Mouse (Mus musculus): ENCODE data around the gene Ska2. TPM values are rescaled to one million over a fixed set of nuclear protein-coding genes. Genes with fewer than 3 reads are reported as not detected.

The Ska2 gene
- 10 to 100 TPM; 16.8 to 16.9 TPM for total RNA-seq (2021)
- long read RNA-seq, transcript Ska2-201 (4 exons, 3,037 nt): major isoform, 5 of 12 reads
- long read RNA-seq, partial matches to known transcripts: 1 of 12 reads
- long read RNA-seq, other reads (novel, unspliced or antisense): 6 of 12 reads

GRCm38 (mm10) chr11:87108755-87109518 lies at the start of gene Ska2:
Gene Ska2, plus strand, starts transcription at chr11:87109234.
- peak; percentile 96 for DNase-seq (ENCODE audit: low spot score in 2 of 2)

DNA sequence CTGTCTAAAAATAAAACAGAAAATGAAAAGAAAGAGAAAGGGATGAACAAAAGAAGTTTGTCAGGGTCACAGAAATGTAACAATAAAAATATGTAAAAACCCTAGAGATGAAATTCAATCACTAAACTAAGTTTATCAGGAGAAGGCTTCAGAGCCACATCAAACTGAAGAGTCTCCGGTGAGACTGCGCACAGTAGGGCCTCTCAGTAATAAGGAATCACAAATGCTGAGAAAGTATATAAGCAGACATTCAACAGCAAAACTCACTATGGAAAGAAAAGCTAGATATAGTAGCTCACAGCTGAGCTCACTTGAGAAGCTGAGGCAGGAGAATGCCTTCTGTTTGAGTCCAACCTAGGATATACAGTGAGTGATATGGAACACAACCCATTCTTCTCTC lies 48.6 kb upstream of the Ska2 start:
- DNase-seq (ENCODE audit: low spot score in 2 of 2): no peak

- no peak for DNase-seq (ENCODE audit: low spot score in 2 of 2)
These were observed 46.9 kb upstream of the Ska2 start for GRCm38 (mm10) chr11:87062087-87062486.

- DNase-seq (ENCODE audit: low spot score in 2 of 2): peak; percentile 76 to 77
These were observed 35.6 kb upstream of the Ska2 start for GRCm38 (mm10) chr11:87073343-87073865.

- peak; percentile 83 to 90 for DNase-seq (ENCODE audit: low spot score in 2 of 2)
These were observed 35.1 kb upstream of the Ska2 start, which contains the start of gene Gdpd1 for GRCm38 (mm10) chr11:87073866-87074440. Gene Gdpd1, minus strand, starts transcription at chr11:87074062.

DNA sequence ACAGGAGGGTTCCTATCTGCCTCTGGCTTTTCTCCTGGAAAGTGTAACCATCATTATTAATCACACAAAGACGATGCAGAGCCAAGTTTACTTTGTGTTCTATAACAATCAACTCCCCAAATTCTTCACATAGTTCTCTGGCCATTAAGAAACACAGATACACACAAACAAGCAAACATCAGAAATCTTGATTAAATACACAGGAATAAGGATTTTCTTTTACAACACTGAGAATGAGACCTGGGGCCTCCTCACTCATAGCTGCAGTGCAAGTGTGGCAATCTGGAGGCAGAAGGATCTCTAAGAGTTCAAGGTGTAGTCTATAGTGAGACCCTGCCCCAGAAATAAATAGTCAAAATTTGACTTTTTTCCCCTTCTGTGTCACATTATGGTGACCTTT lies 25.3 kb upstream of the Ska2 start:
- DNase-seq (ENCODE audit: low spot score in 2 of 2): no peak

DNA sequence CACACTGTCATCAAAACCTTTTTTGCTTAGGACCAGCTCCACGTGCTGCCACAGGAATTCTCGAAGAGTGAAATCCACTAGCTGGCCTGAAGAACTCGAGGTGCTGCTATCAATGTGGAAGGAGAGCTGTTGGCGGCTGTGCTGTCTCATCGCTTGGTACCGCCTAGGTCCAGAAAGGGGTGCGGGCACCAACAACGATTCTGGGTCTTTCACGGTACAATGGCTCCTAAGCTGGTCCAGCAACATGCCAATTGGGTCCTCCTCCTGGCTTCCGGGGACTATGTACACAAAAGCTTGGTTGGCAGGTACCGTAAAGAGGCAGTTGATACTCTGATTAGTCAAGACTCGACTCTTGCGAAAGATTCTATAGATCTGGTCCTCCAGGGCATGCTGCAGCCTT lies 23.6 kb upstream of the Ska2 start:
- no peak for DNase-seq (ENCODE audit: low spot score in 2 of 2)

- peak; percentile 74 to 84 for DNase-seq (ENCODE audit: low spot score in 2 of 2)
These were observed 22.6 kb upstream of the Ska2 start, which contains the start of gene Smg8 for GRCm38 (mm10) chr11:87086290-87086984. Gene Smg8, minus strand, starts transcription at chr11:87086774.

- DNase-seq (ENCODE audit: low spot score in 2 of 2): no peak
These were observed 21.9 kb upstream of the Ska2 start for GRCm38 (mm10) chr11:87087142-87087541.

DNA sequence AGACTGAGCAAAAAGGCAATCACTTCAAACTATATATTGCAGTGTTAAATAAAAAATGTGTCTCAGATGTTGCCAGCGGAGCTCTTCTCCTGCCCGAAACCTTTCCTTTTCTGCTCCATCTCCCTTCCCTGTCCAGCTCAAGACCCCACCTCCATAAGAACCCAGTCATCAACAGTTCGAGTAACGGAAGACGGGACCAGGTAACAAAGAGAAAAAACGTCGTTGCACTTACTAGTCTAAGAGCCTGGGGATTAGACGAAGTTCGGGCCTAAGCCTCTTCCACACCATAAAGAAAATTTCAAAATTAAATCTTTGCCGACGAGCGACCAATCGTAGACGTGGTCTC lies 652 bp upstream of the Ska2 start, which contains the start of gene Prr11:
Prr11 (minus strand) TSS at position 300 of the 346 bp plus-strand sequence.
- no peak for DNase-seq (ENCODE audit: low spot score in 2 of 2)

GRCm38 (mm10) chr11:87109519-87110171 lies 611 bp downstream of the Ska2 start:
- DNase-seq (ENCODE audit: low spot score in 2 of 2): no peak

DNA sequence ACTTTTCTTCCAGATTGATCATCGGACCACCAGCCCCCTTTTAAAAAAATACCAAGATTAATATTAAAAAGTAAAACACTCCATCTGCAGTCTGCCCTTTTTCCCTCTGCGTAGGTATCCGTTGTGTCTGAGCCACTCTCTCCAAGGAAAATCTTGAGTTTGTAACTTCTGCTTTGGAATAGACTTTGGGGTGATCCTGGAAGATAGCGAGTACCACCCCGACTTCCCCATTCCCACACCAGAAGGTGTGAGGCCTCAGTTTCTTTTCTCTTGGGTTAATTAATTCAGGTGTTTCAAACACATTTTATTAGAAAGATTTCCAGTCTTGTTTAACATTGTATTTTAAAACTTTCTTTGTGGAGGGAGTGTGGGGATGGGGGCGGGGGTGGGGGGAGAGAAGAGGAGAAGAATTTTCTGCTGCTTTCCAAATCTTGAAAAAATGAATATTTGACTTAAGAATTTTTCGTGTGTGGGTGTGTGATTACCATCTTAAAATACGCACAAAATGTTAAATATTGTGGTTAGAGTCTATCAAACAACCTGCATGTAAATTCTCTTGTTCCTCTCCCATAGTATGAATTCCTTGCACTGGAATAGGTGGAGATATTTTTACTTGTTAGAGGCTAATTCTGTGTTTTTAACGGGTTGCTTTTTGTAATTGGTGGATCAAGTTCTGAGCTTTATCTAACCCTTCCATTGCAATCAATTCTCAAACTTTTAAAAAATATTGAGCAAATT lies 1.3 kb downstream of the Ska2 start:
- no peak for DNase-seq (ENCODE audit: low spot score in 2 of 2)

- no peak for DNase-seq (ENCODE audit: low spot score in 2 of 2)
These were observed 12.8 kb downstream of the Ska2 start for GRCm38 (mm10) chr11:87121864-87122263.

DNA sequence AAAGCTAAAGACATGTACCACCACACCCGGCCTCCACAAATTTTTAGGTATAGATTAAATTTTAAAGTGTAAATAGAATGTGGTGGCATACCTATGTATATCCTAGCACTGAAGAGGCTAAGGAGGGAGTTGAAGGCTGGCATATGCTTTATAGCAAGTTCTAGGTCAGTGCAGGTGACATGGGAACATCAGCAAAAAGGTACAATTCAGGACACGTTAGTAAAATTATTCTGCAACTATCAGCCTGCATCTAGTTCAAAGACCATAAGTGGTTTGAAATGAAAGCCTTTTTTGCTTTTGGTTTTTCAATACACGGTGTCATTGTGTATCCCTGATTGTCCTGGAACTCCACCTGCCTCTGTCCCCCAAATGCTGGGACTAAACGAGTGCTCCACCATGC lies 16.5 kb downstream of the Ska2 start:
- no peak for DNase-seq (ENCODE audit: low spot score in 2 of 2)

- DNase-seq (ENCODE audit: low spot score in 2 of 2): peak in 1 of 2 experiments; percentile 12
These were observed 17.3 kb downstream of the Ska2 start for GRCm38 (mm10) chr11:87126281-87126823.

GRCm38 (mm10) chr11:87126824-87127816 lies 18.1 kb downstream of the Ska2 start, which contains the start of gene Trim37:
Gene Trim37, plus strand, starts transcription at chr11:87127077.
- peak; percentile 80 to 91 for DNase-seq (ENCODE audit: low spot score in 2 of 2)

- no peak for DNase-seq (ENCODE audit: low spot score in 2 of 2)
These were observed 27.2 kb downstream of the Ska2 start for GRCm38 (mm10) chr11:87136233-87136632.

GRCm38 (mm10) chr11:87158012-87158411 lies 49.0 kb downstream of the Ska2 start:
- no peak for DNase-seq (ENCODE audit: low spot score in 2 of 2)

- no peak for DNase-seq (ENCODE audit: low spot score in 2 of 2)
These were observed 53.7 kb downstream of the Ska2 start for GRCm38 (mm10) chr11:87162687-87163086.
